Mouse (Mus musculus) spleen, postnatal 14 days (tissue): Measurements from ENCODE around the gene Fasl.

Experiments
- DNase-seq, 2 experiments: peaks; one replicate each; pipeline ENCODE4 v3.0.0; 2021 to 2022; ENCODE audit warnings: low spot score in 2 of 2

Fasl gene

GRCm38 (mm10) chr1:161788339-161788738 is at the start of gene Fasl:
Gene Fasl (minus strand): TSS chr1:161788495.
- DNase-seq, result no peak

DNA sequence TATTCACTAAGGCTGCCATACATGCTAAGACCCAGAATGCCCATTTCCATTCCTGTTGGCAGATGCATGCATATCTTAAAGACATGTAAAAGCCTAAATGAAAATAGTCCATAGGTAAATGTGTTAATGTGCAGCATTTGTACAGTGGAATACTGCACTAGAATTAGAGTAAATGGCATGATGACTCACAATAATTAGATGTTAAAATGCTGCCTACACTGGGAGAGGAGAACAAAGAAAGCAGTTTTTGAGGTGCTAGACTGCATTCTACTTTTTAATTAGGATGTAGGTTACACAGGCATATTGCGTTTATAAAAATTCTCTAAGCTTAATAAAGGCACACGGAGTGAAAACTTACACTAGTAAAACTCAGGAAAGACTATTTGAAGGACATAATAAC is 38.4 kb upstream of the Fasl start:
- no peak for DNase-seq

GRCm38 (mm10) chr1:161809428-161809827 is 21.1 kb upstream of the Fasl start:
- DNase-seq, result no peak

- DNase-seq, result no peak
Measured at GRCm38 (mm10) chr1:161808980-161809379, 20.7 kb upstream of the Fasl start.

DNA sequence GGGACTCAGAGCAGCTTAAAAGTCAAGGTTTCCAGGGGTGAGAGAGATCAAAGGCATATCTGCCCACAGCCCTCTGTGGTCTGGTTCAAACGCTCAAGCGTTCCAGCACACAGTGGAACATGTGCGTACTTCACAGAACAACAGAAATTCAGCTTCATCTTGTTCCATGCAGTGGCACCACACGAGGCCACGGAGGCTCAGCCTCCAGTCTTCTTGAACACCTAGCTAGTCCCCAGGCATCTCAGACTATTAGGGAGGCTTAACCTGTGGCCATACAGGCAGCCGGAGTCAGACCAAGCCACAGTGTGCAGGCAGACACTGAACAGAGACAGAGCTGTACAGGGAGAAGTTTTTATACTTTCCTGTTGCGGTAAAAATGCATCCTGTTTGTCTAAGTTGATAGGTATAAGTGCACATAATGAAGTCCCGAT is 16.3 kb upstream of the Fasl start:
- no peak for DNase-seq

- DNase-seq, result no peak
Measured at GRCm38 (mm10) chr1:161801321-161801720, 13.0 kb upstream of the Fasl start.

DNA sequence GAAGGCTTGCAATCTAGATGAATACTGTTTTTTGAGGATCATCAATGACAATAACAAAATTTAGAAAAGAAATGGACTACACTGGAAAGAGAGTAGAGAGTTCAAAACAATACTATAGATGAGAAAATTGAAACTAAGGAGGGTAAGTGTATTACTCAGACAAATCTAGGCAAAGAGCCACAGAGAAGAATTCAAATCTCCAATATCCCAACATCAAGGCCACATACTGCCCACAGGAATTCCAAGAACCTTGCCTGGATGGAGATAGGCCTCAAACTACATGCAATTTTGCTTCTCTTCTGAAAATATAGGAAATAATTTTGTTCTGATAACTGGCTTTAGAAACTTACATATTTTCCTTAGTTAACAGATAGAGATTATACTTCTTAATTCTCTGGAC is 12.0 kb upstream of the Fasl start:
- no peak for DNase-seq

GRCm38 (mm10) chr1:161799791-161800190 is 11.5 kb upstream of the Fasl start:
- DNase-seq, result no peak

GRCm38 (mm10) chr1:161798866-161799265 is 10.6 kb upstream of the Fasl start:
- peak in 1 of 2 experiments; percentile 33 for DNase-seq

GRCm38 (mm10) chr1:161794447-161795211 is 6.3 kb upstream of the Fasl start:
- no peak for DNase-seq

DNA sequence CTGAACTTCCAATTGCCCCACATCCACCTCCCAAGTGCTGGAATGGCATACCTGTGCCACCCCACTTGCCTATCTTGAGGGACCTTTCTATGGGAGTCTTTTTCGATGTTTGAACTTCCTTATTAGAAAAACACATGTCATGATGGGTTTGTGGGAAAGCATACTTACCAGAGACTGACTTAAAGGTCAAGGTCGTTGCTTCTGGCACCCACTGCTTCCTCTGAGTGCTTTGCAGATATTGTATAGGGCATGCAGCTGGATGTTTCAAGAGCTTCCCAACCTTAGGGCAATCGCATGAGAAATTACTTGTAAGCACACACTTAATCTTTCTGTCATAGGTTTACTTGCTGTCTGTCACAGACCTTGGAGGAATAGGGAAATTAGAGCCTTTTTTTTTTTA is 5.0 kb upstream of the Fasl start:
- no peak for DNase-seq

- DNase-seq, result no peak
Measured at GRCm38 (mm10) chr1:161792687-161792969, 4.3 kb upstream of the Fasl start.

DNA sequence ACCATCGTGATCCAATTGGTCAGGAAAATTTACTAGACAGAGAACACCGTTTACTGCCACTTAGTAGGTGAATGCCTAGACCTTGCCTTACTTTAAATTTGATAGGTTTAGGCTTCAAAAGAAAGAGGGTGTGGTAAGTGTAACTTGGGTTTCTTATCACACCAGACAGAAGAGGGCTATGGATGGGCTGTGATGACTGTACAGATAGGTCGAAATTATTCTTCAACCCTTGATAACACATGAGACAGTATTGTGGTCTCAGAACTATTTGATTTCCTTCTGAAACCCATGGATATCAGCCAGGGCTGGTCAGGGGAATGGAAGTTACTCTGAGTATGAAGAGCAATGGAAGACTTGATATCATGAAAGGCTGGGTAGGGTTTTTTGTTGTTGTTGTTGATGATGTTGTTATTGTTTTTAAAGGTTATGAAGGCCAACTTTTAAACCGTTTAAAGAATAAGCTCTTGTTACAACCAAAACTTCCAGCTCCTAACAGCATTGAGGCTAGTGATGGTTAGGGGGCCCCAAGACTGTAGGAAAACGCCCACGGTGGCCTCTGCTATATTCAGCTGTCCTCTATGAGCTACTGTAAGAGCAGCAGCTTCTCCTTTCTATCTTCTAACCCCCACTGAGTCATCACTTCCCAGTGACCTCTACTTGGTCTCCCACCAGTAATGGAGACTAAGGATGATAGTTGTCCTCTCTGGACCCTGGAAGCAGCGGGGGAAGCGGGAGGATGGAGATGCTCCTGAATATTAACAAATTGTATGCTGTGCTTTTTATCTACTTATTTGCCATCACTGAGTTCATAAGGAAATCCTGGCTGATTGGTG is 3.8 kb upstream of the Fasl start:
- DNase-seq, result no peak

DNA sequence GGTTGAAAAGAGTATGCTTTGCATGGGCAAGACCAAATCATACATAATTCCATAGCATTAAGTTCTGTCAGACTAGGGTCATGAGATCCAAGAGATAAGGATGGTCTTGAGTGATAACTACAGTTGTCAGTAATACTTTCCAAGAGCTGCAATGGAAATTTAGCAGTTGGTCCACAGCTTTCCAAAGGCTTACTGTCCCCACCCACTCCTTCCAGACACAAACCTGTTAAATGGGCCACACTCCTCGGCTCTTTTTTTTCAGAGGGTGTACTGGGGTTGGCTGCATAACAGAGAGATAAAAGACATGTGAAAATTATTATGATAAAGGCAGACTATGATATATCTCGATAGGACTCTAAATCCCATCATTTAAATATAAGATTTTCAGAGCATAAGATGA is 5.6 kb downstream of the Fasl start:
- no peak for DNase-seq

GRCm38 (mm10) chr1:161781594-161781993 is 6.7 kb downstream of the Fasl start:
- DNase-seq, result no peak

DNA sequence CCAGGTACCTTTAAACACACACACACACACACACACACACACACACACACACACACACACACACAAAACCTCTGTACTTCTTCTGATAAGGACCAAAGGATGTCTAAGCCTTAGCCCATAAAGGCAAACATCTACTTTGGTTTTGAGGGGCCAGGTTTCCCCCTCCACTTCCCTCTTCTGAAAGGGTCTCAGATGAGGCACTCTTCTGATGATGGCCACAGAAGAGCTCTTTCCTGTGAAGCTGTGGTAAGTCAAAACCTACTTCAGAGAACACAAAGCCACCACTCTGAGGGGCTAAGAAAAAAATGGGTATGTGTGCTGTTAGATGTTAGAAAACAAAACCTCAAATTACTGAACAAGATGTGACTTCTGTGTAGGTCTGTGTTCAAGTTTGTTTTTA is 9.2 kb downstream of the Fasl start:
- DNase-seq, result no peak

DNA sequence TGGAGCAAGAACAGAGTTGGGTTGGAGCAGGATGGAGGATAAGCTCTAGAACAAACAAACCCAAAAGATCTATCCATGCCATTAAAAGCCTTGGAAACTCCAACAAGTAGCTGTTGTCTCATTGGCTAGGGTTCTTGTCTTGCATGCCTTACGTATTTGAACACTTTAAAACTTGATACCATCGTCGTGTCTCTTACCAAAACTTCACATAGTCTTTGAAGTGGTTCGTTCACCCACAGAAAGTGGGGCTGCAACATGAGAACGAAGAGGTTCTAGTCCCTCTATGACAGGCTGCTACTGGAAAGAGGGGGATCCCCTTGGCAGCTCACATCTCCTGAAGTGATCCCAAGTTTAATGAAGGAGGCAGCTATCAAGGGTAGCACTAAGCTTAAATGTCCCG is 13.1 kb downstream of the Fasl start:
- DNase-seq, result no peak

DNA sequence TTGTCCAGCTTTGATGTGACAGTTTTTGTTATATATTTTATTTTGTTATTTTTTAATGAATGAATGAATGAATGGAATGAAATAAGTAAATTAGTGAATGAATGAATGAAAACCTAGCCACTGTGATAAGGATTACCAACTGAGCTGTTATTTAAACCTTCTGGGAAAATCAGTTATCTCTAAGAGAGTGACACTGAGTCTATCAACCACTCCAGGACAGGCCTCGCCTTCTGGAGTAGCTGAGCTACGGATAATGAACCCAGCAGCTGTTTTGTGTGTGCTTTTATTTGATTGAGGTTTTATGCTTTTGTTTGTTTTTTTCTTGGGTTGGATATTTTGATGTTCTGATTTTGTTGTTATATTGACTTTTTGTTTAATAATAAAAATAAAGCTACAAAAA is 17.0 kb downstream of the Fasl start:
- no peak for DNase-seq

- DNase-seq, result no peak
Measured at GRCm38 (mm10) chr1:161769329-161769728, 19.0 kb downstream of the Fasl start.

DNA sequence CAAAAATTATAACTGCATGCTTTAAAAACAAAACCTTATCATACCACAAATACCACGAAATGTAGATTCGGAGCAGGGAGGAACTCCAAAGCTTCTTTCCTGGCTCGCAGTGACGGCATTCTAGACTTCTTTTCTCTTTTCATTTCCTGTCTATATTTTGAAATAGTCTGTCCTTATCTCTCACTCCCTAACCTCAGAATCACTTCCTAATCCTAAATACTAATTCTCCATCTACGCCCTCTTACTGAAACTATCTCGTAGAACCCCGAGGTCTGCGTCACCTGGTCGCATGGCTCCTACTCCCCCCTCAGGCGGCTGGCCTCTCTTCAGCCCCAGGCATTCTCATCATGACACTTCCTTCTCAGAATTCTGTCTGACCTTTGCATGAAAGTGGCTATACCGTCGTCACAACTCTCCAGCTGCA is 21.2 kb downstream of the Fasl start:
- DNase-seq, result peak in 1 of 2 experiments; percentile 27

- DNase-seq, result peak; percentile 69 to 72
Measured at GRCm38 (mm10) chr1:161766656-161767055, 21.6 kb downstream of the Fasl start.

GRCm38 (mm10) chr1:161765932-161766331 is 22.4 kb downstream of the Fasl start:
- peak in 1 of 2 experiments; percentile 12 for DNase-seq

- DNase-seq, result no peak
Measured at GRCm38 (mm10) chr1:161764964-161765363, 23.3 kb downstream of the Fasl start.
